Mouse (Mus musculus) forebrain, postnatal 0 days (tissue): Measurements from ENCODE around the gene Ankrd11. TPM values are rescaled to one million over a fixed set of nuclear protein-coding genes. Genes with fewer than 3 reads are reported as not detected.
A peak's percentile ranks its signal among the peaks of the same experiment; 100 is the strongest.

ENCODE experiments used
- ATAC-seq: fragments of 200-750 bp; cut with Nextera tagmentation; 2 replicates; pipeline ENCODE4 v1.8.0; 2017; ENCODE audit warnings: mild to moderate bottlenecking, moderate library complexity
- DNase-seq: peaks from one replicate; pipeline ENCODE4 v3.0.0-alpha.2; 2015
- H3K27ac ChIP-seq: fragments of 300-500 bp; sonication (generic); 2 replicates; pipeline ENCODE4 v1.5.1; 2014; ENCODE audit warnings: low read depth, mild to moderate bottlenecking, antibody characterized with exemption, low read length, moderate library complexity, mixed read lengths
- H3K27me3 ChIP-seq: fragments of 300-500 bp; sonication (generic); 2 replicates; pipeline ENCODE4 v1.6.1; 2014; ENCODE audit warnings: mild to moderate bottlenecking, low read length, mixed read lengths; ENCODE audit not compliant: insufficient read depth
- H3K36me3 ChIP-seq: fragments of 300-500 bp; sonication (generic); 2 replicates; pipeline ENCODE4 v1.6.1; 2014; ENCODE audit warnings: mild to moderate bottlenecking, moderate library complexity; ENCODE audit not compliant: insufficient read depth
- H3K4me1 ChIP-seq: fragments of 300-500 bp; sonication (generic); 2 replicates; pipeline ENCODE4 v1.6.1; 2014; ENCODE audit warnings: antibody characterized with exemption; ENCODE audit not compliant: insufficient read depth
- H3K4me2 ChIP-seq: fragments of 300-500 bp; sonication (generic); 2 replicates; pipeline ENCODE4 v1.6.1; 2014; ENCODE audit warnings: low read depth, mild to moderate bottlenecking, moderate library complexity
- H3K4me3 ChIP-seq: fragments of 300-500 bp; sonication (generic); 2 replicates; pipeline ENCODE4 v1.5.1; 2014; ENCODE audit warnings: low read depth, low read length, mixed read lengths
- H3K9ac ChIP-seq: fragments of 300-500 bp; sonication (generic); 2 replicates; pipeline ENCODE4 v1.6.1; 2014; ENCODE audit warnings: mild to moderate bottlenecking
- H3K9me3 ChIP-seq: fragments of 300-500 bp; sonication (generic); 2 replicates; pipeline ENCODE4 v1.6.1; 2016; ENCODE audit warnings: low read length
- CTCF ChIP-seq: sonication (generic); IDR thresholded peaks from 2 replicates; pipeline ENCODE4 v1.5.1; 2016; ENCODE audit warnings: antibody characterized with exemption, control low read depth, low read depth
- WGBS: fragments of 180-500 bp; shearing (Covaris S2); extraction: QIAGEN DNeasy Blood & Tissue Kit; methylation state at CpG from one replicate; pipeline ENCODE4 v1.1.7; 2014; 5-methylcytosine and 5-hydroxymethylcytosine counted together
- polyA plus RNA-seq: library from polyadenylated mRNA; unstranded; fragments of >200 nt; fragmentation: Nextera tagmentation; extraction: Ambion mirVana; gene quantifications from 2 replicates; pipeline ENCODE4 v1.2.1, GENCODE M21; 2015
- total RNA-seq: library from RNA; depleted of rRNA; stranded (reverse); fragments of >200 nt; gene quantifications from 2 replicates; pipeline ENCODE4 v1.2.3, GENCODE M21; 2014

Ankrd11 gene
- total and polyA plus RNA-seq, 2 experiments from 2014 or later = 73.5 to 103 TPM

DNA sequence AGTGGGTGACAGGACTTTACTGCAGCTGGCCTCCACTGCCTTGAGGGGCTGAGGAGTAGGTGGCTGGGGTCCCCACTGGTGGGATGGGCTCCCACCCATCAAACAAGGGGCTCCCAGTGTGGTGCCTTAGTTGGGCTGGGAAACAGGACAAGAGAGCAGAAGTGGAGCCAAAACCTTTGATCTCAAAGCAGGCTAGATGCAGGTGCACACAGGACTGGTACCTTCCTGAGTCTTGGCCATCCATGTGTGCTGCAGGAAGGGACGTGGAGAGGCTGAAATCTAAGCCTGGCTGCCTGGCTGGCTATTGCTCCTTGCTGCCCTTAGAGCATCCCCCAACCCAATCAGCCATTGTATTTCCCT, 189.6 kb downstream of the Ankrd11 start:
- Histone ChIP-seq H3K4me1 (peaks cover 13% of the 10 kb centered on the region; the same call in 1 of the 2 replicates), H3K4me3 (no peak overlapping the region), H3K27ac (no peak overlapping the region), H3K9me3 (no peaks in the 10 kb centered on the region), H3K27me3 (no peaks in the 10 kb centered on the region), H3K36me3 (no peaks in the 10 kb centered on the region), H3K4me2 (no peak overlapping the region), H3K9ac (no peak overlapping the region)
- 38% methylated on average over 1 of the region's 1 CpGs for WGBS
- TF ChIP-seq CTCF = no peak
- DNase-seq (no peak), ATAC-seq (no peak)

DNA sequence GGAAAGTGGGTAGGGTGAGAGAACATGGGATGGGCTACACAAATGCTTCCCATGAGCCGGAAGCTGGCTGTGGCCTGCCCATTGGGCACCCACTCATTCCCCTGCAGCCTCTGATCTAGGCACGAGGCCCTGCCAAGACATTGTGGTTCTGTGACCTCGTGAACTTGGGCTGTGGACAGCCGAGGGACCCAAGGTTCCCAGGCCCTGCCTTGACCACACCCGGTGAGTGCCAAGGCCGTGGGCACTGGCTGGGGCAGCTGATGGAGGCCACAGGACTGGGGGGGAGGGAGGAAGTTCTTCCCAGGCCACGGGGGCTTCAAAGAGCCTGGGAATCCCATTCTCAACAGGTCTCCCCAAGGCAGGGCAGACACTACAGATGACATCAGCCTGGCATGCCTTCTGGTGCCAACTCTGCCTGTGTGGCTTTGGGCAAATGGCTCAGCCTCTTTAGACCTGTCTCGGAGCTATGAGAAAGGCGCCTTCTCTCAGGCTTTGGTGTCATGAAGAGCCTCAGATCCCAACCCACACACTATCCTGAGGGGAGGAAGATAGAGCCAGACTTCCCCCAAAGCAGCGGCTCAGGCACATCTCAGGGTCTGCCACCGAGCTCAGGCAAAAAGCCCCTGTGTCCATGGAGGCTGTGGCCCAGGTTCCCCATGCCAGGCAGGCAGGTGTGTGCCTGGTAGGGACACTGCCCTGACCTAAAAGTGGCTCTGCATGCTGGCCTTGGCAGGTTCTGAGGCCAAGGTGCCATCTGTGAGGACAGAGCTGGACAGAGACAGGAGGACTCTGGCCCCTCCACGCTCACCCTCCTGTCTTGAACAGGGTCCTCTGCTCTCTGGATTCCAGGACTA, 190.2 kb downstream of the Ankrd11 start:
- no peak overlapping the region for H3K4me2 ChIP-seq
- no peak for ATAC-seq
- no peaks in the 10 kb centered on the region for H3K36me3 ChIP-seq
- H3K9ac ChIP-seq = no peak overlapping the region
- 82% methylated on average over 12 of the region's 12 CpGs for WGBS
- no peaks in the 10 kb centered on the region for H3K9me3 ChIP-seq
- no peak overlapping the region for H3K27ac ChIP-seq
- no peak overlapping the region for H3K4me3 ChIP-seq
- peaks cover 13% of the 10 kb centered on the region; the same call in 1 of the 2 replicates for H3K4me1 ChIP-seq
- no peak for DNase-seq
- no peaks in the 10 kb centered on the region for H3K27me3 ChIP-seq
- TF ChIP-seq CTCF = no peak

DNA sequence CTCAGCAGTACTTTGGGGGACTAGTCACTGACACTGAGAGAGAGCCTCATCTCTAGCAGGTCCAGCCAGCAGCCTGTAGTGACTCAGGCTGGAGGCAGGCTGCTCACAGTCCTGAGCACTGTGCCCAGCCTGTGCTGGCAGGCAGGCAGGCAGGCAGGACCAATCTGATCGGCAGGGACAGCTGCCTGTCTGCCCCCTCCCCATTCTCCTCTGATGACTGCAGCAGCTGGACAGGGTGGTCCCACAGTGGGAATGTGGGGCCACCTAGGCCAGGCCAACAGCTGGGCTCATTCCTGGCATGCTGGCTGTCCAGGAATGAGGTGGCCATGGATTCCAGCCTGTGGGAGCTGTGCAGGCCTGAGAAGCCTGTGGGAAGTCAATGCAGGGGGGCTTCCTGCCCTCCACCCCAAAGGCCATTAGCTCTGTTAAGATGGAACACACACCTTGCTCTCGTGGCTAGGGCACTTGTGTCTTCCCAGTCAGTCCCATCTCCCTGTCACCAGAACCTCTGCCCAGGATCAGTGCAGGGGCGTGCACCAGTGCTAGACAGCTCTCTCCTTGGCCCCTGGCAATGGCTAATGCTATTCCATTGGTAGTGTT, 191.3 kb downstream of the Ankrd11 start:
- Histone ChIP-seq H3K4me2 (no peak overlapping the region), H3K4me1 (peaks cover 13% of the 10 kb centered on the region; the same call in 1 of the 2 replicates), H3K27ac (no peak overlapping the region), H3K27me3 (no peaks in the 10 kb centered on the region), H3K9ac (no peak overlapping the region), H3K4me3 (no peak overlapping the region), H3K9me3 (no peaks in the 10 kb centered on the region), H3K36me3 (no peaks in the 10 kb centered on the region)
- ATAC-seq = no peak
- 71% methylated on average over 3 of the region's 3 CpGs for WGBS
- no peak for DNase-seq
- TF ChIP-seq CTCF = no peak

DNA sequence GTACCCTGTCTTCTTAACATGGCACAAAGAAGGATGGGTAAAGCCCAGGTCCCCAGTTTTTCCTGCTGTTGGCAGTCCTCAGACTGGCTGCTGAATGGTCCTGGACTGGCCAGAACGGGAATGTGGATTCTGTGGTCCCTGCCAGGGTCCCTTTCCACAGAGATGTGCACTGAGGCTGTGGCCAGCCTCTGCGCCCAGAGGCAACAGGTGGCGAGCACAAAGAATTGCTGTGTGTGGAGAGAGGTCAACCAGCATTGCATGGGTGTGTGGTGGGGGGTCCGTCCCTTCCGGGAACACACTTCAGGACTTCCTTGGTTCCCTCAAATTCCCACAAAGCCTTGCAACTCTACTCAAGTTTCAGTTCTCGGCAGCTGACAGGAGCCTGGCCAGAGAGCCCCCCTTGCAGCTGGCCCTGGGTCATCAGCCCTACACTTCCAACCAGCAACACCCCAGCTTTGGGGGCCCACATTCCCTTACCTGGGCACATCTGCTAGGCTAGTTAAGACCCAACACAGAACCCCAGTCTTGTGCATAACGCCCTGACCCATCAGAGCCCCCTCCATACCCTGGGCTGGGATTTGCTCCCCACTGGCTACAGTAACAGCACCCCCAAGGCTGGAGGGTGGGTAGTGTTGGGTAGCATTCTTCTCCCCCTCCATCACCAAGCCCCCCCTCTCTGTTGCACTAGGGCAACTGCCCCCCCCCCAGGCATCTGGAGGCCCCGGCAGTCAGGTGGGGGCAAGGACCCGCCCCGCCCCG, 192.7 kb downstream of the Ankrd11 start:
- Histone ChIP-seq H3K9ac (no peak overlapping the region), H3K9me3 (no peaks in the 10 kb centered on the region), H3K4me1 (peaks cover 13% of the 10 kb centered on the region; the same call in 1 of the 2 replicates), H3K27me3 (no peaks in the 10 kb centered on the region), H3K36me3 (no peaks in the 10 kb centered on the region), H3K27ac (no peak overlapping the region), H3K4me3 (no peak overlapping the region), H3K4me2 (no peak overlapping the region)
- 70% methylated on average over 11 of the region's 11 CpGs for WGBS
- ATAC-seq (no peak), DNase-seq (no peak)
- no peak for TF ChIP-seq CTCF

DNA sequence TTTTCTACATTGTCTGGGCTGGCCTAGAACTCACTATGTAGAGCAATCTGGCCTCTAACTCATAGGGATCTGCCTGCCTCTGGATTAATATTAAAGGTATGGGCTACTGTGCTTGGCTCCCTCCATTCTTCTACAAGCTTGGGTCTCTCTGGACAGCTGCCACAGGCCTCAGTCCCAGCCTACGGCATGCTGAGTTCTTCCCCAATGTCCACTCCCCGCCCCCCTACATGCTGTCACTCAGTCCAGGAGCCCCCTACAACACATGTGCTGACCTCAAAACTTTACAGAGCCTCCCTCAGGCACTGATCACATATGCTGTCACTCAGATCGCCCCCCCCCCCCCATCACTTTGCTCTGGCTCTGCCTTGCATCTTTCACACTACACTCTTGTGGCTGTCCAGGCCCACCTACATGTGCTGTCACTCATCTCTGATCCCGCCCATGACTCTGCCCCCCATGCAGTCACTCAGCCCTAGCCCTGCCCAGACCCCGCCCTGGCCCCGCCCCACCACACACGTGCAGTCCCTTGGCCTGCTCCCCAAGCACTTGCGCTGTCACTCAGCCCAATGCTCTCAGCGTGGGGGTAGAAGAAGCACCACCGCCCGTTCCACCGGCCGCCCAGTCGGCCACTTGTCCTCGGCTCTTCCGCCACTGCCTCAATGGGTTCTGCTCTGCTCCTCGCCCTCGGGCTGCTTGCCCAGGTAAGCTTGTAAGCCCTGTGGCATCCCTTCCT, 194.1 kb downstream of the Ankrd11 start, which contains the start of gene Cdh15:
Gene Cdh15, plus strand, starts transcription at position 138 of the 733 bp plus-strand sequence.
- Histone ChIP-seq H3K4me1 (0 out of 2 replicates have a peak, but pooled peaks cover 3% of the 10 kb centered on the region), H3K9ac (no peak within 1 kb of the TSS), H3K4me2 (peak within 1 kb of the TSS; percentile 21; the same call in 1 of the 2 replicates), H3K27ac (no peak within 1 kb of the TSS), H3K36me3 (no peaks in the 10 kb centered on the region), H3K27me3 (no peaks in the 10 kb centered on the region), H3K9me3 (no peaks in the 10 kb centered on the region), H3K4me3 (no peak within 1 kb of the TSS)
- peak; percentile 45 for DNase-seq
- 14% methylated on average over 18 of the region's 18 CpGs for WGBS
- peak; percentile 92 for ATAC-seq
- TF ChIP-seq CTCF = no peak

DNA sequence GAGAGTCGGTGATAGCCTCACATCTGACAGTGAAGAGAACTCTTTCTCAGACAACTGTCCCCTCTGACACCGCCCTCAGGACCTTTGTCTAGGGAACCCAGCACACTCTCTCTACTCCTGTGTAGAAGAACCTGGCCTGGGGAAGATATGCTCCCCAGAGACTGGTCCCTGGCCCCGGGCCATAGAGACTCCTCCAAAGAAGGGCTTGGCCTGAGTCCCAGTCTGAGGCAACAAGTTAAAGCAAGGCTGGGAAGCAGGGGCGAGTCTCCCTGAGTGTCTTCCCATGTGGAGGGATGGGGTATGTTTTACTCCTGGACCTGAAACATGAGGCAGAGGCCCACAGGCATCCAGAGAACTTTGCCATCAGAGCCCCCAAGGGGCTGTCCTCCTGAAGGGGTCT, 196.4 kb downstream of the Ankrd11 start:
- no peak overlapping the region for H3K4me3 ChIP-seq
- no peak overlapping the region for H3K9ac ChIP-seq
- no peaks in the 10 kb centered on the region for H3K9me3 ChIP-seq
- no peaks in the 10 kb centered on the region for H3K27me3 ChIP-seq
- no peaks in the 10 kb centered on the region for H3K4me1 ChIP-seq
- ATAC-seq = no peak
- H3K36me3 ChIP-seq = no peaks in the 10 kb centered on the region
- H3K4me2 ChIP-seq = no peak overlapping the region
- no peak for DNase-seq
- TF ChIP-seq CTCF = no peak
- H3K27ac ChIP-seq = no peak overlapping the region
- 61% methylated on average over 4 of the region's 4 CpGs for whole genome bisulfite sequencing
